Mouse (Mus musculus): Measurements from ENCODE around the gene Tmem256.

GRCm38 (mm10) chr11:69807641-69808040, 30.7 kb upstream of the Tmem256 start:
- no peak for TF ChIP-seq POLR2A (IDR thresholded peaks at IDR 0.05; ENCODE audit: low read depth, low read length)
- no peak for TF ChIP-seq CTCF (IDR thresholded peaks at IDR 0.05; ENCODE audit: borderline replicate concordance, insufficient read depth, low read length)

Data from embryonic fibroblast, embryonic 13.5 days (primary cell).